Mouse (Mus musculus): ENCODE measurements around the gene Gpatch8. TPM values are rescaled to one million over a fixed set of nuclear protein-coding genes. Genes with fewer than 3 reads are reported as not detected.

Gpatch8 gene
- polyA plus RNA-seq, 1 experiment from 2014 or later: 18.9 TPM

- WGBS: 90% methylated on average over 7 of the region's 7 CpGs
- Histone ChIP-seq H3K27me3 (replicated peaks; ENCODE audit: control insufficient read depth, insufficient read depth, low read length) (0 out of 2 replicates have a peak, but pooled peaks cover 6% of the 10 kb centered on the region), H3K9me3 (ENCODE audit: control insufficient read depth) (no peaks in the 10 kb centered on the region), H3K4me1 (replicated peaks; ENCODE audit: control insufficient read depth, insufficient read depth, low read length) (peaks cover 6% of the 10 kb centered on the region; the same call in 1 of the 2 replicates), H3K4me3 (ENCODE audit: low read depth, low read length) (no peak overlapping the region), H3K4me2 (replicated peaks; ENCODE audit: low read depth) (no peak overlapping the region), H3K36me3 (ENCODE audit: control insufficient read depth, insufficient read depth) (peaks cover 41% of the 10 kb centered on the region), H3K9ac (ENCODE audit: low read depth, low read length) (no peak overlapping the region), H3K27ac (ENCODE audit: low read depth, low read length) (no peak overlapping the region)
- ATAC-seq: no peak
- TF ChIP-seq CTCF (IDR thresholded peaks at IDR 0.05; ENCODE audit: low read depth): no peak
Measured at GRCm38 (mm10) chr11:102433866-102434265, 122.3 kb downstream of the Gpatch8 start.

GRCm38 (mm10) chr11:102432896-102433295 lies 123.3 kb downstream of the Gpatch8 start:
- peak overlapping the region; percentile 87 for H3K4me2 ChIP-seq (replicated peaks; ENCODE audit: low read depth)
- H3K36me3 ChIP-seq (ENCODE audit: control insufficient read depth, insufficient read depth): peaks cover 39% of the 10 kb centered on the region
- peaks cover under 1% of the 10 kb centered on the region; the same call in 1 of the 2 replicates for H3K4me1 ChIP-seq (replicated peaks; ENCODE audit: control insufficient read depth, insufficient read depth, low read length)
- H3K27ac ChIP-seq (ENCODE audit: low read depth, low read length): no peak overlapping the region
- WGBS: 92% methylated on average over 6 of the region's 6 CpGs
- H3K27me3 ChIP-seq (replicated peaks; ENCODE audit: control insufficient read depth, insufficient read depth, low read length): no peaks in the 10 kb centered on the region
- no peaks in the 10 kb centered on the region for H3K9me3 ChIP-seq (ENCODE audit: control insufficient read depth)
- ATAC-seq: no peak
- no peak for TF ChIP-seq CTCF (IDR thresholded peaks at IDR 0.05; ENCODE audit: low read depth)
- H3K4me3 ChIP-seq (ENCODE audit: low read depth, low read length): no peak overlapping the region
- no peak overlapping the region for H3K9ac ChIP-seq (ENCODE audit: low read depth, low read length)

- Histone ChIP-seq H3K9ac (ENCODE audit: low read depth, low read length) (no peak overlapping the region), H3K4me2 (replicated peaks; ENCODE audit: low read depth) (peak overlapping the region; percentile 87), H3K27me3 (replicated peaks; ENCODE audit: control insufficient read depth, insufficient read depth, low read length) (no peaks in the 10 kb centered on the region), H3K4me1 (replicated peaks; ENCODE audit: control insufficient read depth, insufficient read depth, low read length) (no peaks in the 10 kb centered on the region), H3K4me3 (ENCODE audit: low read depth, low read length) (peak overlapping the region; percentile 1; the same call in 1 of the 2 replicates), H3K27ac (ENCODE audit: low read depth, low read length) (no peak overlapping the region), H3K36me3 (ENCODE audit: control insufficient read depth, insufficient read depth) (peaks cover 39% of the 10 kb centered on the region), H3K9me3 (ENCODE audit: control insufficient read depth) (no peaks in the 10 kb centered on the region)
- 62% methylated on average over 16 of the region's 16 CpGs for WGBS
- ATAC-seq: no peak
- TF ChIP-seq CTCF (IDR thresholded peaks at IDR 0.05; ENCODE audit: low read depth): no peak
Measured at GRCm38 (mm10) chr11:102432115-102432843, 123.9 kb downstream of the Gpatch8 start.

GRCm38 (mm10) chr11:102431728-102432114 lies 124.5 kb downstream of the Gpatch8 start:
- no peaks in the 10 kb centered on the region for H3K9me3 ChIP-seq (ENCODE audit: control insufficient read depth)
- no peaks in the 10 kb centered on the region for H3K4me1 ChIP-seq (replicated peaks; ENCODE audit: control insufficient read depth, insufficient read depth, low read length)
- TF ChIP-seq CTCF (IDR thresholded peaks at IDR 0.05; ENCODE audit: low read depth): no peak
- H3K4me3 ChIP-seq (ENCODE audit: low read depth, low read length): 0 out of 2 replicates have a peak overlapping the region, but pooled peaks have one; percentile 1
- H3K4me2 ChIP-seq (replicated peaks; ENCODE audit: low read depth): peak overlapping the region; percentile 87
- 65% methylated on average over 3 of the region's 3 CpGs for WGBS
- ATAC-seq: no peak
- H3K27ac ChIP-seq (ENCODE audit: low read depth, low read length): no peak overlapping the region
- H3K36me3 ChIP-seq (ENCODE audit: control insufficient read depth, insufficient read depth): peaks cover 39% of the 10 kb centered on the region
- H3K9ac ChIP-seq (ENCODE audit: low read depth, low read length): no peak overlapping the region
- H3K27me3 ChIP-seq (replicated peaks; ENCODE audit: control insufficient read depth, insufficient read depth, low read length): no peaks in the 10 kb centered on the region

- peak overlapping the region; percentile 70 for H3K9ac ChIP-seq (ENCODE audit: low read depth, low read length)
- H3K4me3 ChIP-seq (ENCODE audit: low read depth, low read length): peak overlapping the region; percentile 74
- H3K4me2 ChIP-seq (replicated peaks; ENCODE audit: low read depth): peak overlapping the region; percentile 87
- 0% methylated on average over 7 of the region's 7 CpGs for WGBS
- H3K36me3 ChIP-seq (ENCODE audit: control insufficient read depth, insufficient read depth): peaks cover 34% of the 10 kb centered on the region
- no peaks in the 10 kb centered on the region for H3K27me3 ChIP-seq (replicated peaks; ENCODE audit: control insufficient read depth, insufficient read depth, low read length)
- peak; percentile 87 for TF ChIP-seq CTCF (IDR thresholded peaks at IDR 0.05; ENCODE audit: low read depth)
- peak overlapping the region; percentile 84 for H3K27ac ChIP-seq (ENCODE audit: low read depth, low read length)
- ATAC-seq: peak; percentile 23; the same call in 1 of the 2 replicates
- no peaks in the 10 kb centered on the region for H3K4me1 ChIP-seq (replicated peaks; ENCODE audit: control insufficient read depth, insufficient read depth, low read length)
- H3K9me3 ChIP-seq (ENCODE audit: control insufficient read depth): no peaks in the 10 kb centered on the region
Measured at GRCm38 (mm10) chr11:102431018-102431645, 125.1 kb downstream of the Gpatch8 start.

All from intestine, postnatal 0 days (tissue).